In genomic region chr4:12461251-12461650, GRCm38 (mm10) we compare ENCODE assay signal across 18 mouse cellular contexts.
DNase-seq lines count a peak whose midpoint lies in the region; ATAC-seq and TF ChIP-seq lines count a peak whose summit lies in the region.
"Had no signal": no experiment of that assay in that cellular context is flagged by ENCODE, and none has a peak within 500 bp of the region (broad histone marks: within the 10 kb centered on the region; RNA-seq: fewer than 3 reads in every experiment).

No protein-coding gene starts in this region.

- no peak overlapping the region for H3K27ac ChIP-seq in limb, embryonic 13.5 days
- no peak overlapping the region for H3K27ac ChIP-seq in limb, embryonic 10.5 days
- H3K27ac ChIP-seq: embryonic facial prominence, embryonic 12.5 days; hindbrain, embryonic 15.5 days; layer of hippocampus, adult 2 months; left cerebral cortex, adult 2 months; limb, embryonic 15.5 days had no signal

- WGBS in limb, embryonic 13.5 days = 43% methylated on average over 4 of the region's 4 CpGs
- 86% methylated on average over 4 of the region's 4 CpGs for WGBS in limb, embryonic 10.5 days

- H3K4me1 ChIP-seq in limb, embryonic 13.5 days = peaks cover 7% of the 10 kb centered on the region
- H3K4me1 ChIP-seq in limb, embryonic 10.5 days = no peaks in the 10 kb centered on the region

- H3K9me3 ChIP-seq in limb, embryonic 13.5 days = no peaks in the 10 kb centered on the region
- H3K9me3 ChIP-seq in limb, embryonic 10.5 days (replicated peaks) = no peaks in the 10 kb centered on the region
- H3K9me3 ChIP-seq: embryonic facial prominence, embryonic 12.5 days; hindbrain, embryonic 15.5 days; limb, embryonic 15.5 days had no signal

- no peak overlapping the region for H3K9ac ChIP-seq in limb, embryonic 13.5 days
- H3K9ac ChIP-seq: embryonic facial prominence, embryonic 12.5 days; hindbrain, embryonic 15.5 days; limb, embryonic 15.5 days; liver, postnatal 0 days had no signal

- DNase-seq in adrenal gland, postnatal 10 days = peak; percentile 3
- DNase-seq in adrenal gland, adult 8-10 months = no peak
- DNase-seq in heart, adult 11 months = peak; percentile 84
- no peak for DNase-seq in heart, postnatal 36 days
- DNase-seq in limb, embryonic 10.5 days (ENCODE audit: low spot score) = no peak
- DNase-seq in brain, embryonic 14.5 days (ENCODE audit: low read depth) = peak; percentile 80
- no peak for DNase-seq in gastrocnemius, postnatal 25 days
- DNase-seq: cerebellum, adult 11 months; gastrocnemius, postnatal 14 days; kidney, adult 8-10 months; liver, postnatal 0 days; thymus, postnatal 4 days had no signal

- no peaks in the 10 kb centered on the region for H3K36me3 ChIP-seq in limb, embryonic 13.5 days
- H3K36me3 ChIP-seq in limb, embryonic 10.5 days = no peaks in the 10 kb centered on the region
- H3K36me3 ChIP-seq: embryonic facial prominence, embryonic 12.5 days; hindbrain, embryonic 15.5 days; limb, embryonic 15.5 days had no signal

- no peaks in the 10 kb centered on the region for H3K27me3 ChIP-seq in limb, embryonic 13.5 days
- no peaks in the 10 kb centered on the region for H3K27me3 ChIP-seq in limb, embryonic 10.5 days (ENCODE audit: low read depth, poor library complexity, severe bottlenecking)
- H3K27me3 ChIP-seq: embryonic facial prominence, embryonic 12.5 days; hindbrain, embryonic 15.5 days; limb, embryonic 15.5 days had no signal

- TF ChIP-seq POLR2A in brain, embryonic 14.5 days (IDR thresholded peaks at IDR 0.05; ENCODE audit: borderline replicate concordance, extremely low read depth, insufficient read depth, insufficient read length, poor library complexity, severe bottlenecking) = no peak

- H3K4me2 ChIP-seq in limb, embryonic 13.5 days (replicated peaks) = no peak overlapping the region
- H3K4me2 ChIP-seq: embryonic facial prominence, embryonic 12.5 days; hindbrain, embryonic 15.5 days; limb, embryonic 15.5 days had no signal

- H3K4me3 ChIP-seq in limb, embryonic 13.5 days = no peak overlapping the region
- H3K4me3 ChIP-seq in limb, embryonic 10.5 days = no peak overlapping the region
- H3K4me3 ChIP-seq: embryonic facial prominence, embryonic 12.5 days; hindbrain, embryonic 15.5 days; layer of hippocampus, adult 2 months; left cerebral cortex, adult 2 months; limb, embryonic 15.5 days had no signal

- intact Hi-C loops in heart, postnatal 36 days (cut with DNase I) = no loop called here

- peak; percentile 44; the same call in 1 of the 2 replicates for ATAC-seq in limb, embryonic 13.5 days (ENCODE audit: low FRiP score, low read depth)
- ATAC-seq: liver, postnatal 0 days had no signal

- TF ChIP-seq CTCF in brain, embryonic 14.5 days (IDR thresholded peaks at IDR 0.05; ENCODE audit: borderline replicate concordance, extremely low read depth, insufficient read depth, insufficient read length) = no peak

Comparison
In these comparisons a context has a peak if more than half of its experiments do, and no peak if none do; other contexts are left out.
1. DNase-seq: peak in adrenal gland, postnatal 10 days (single experiment), heart, adult 11 months (single experiment) and brain, embryonic 14.5 days (single experiment); none in adrenal gland, adult 8-10 months (single experiment), heart, postnatal 36 days (0 of 2), limb, embryonic 10.5 days (single experiment) and gastrocnemius, postnatal 25 days (single experiment).